Mouse (Mus musculus) natural killer cell, adult 2 months (primary cell): ENCODE data around the gene Cfap46.
A peak's percentile ranks its signal among the peaks of the same experiment; 100 is the strongest.

ENCODE experiments used
- DNase-seq, 2 experiments: peaks; one replicate each; pipeline ENCODE4 v3.0.0; 2022; ENCODE audit warnings: low spot score in 2 of 2

Gene Cfap46

GRCm38 (mm10) chr7:139683706-139684552 is at the start of gene Cfap46:
Gene Cfap46, minus strand, starts transcription at chr7:139683817.
- DNase-seq = peak; percentile 67 to 75

GRCm38 (mm10) chr7:139731276-139731696 is 47.7 kb upstream of the Cfap46 start:
- DNase-seq = no peak

DNA sequence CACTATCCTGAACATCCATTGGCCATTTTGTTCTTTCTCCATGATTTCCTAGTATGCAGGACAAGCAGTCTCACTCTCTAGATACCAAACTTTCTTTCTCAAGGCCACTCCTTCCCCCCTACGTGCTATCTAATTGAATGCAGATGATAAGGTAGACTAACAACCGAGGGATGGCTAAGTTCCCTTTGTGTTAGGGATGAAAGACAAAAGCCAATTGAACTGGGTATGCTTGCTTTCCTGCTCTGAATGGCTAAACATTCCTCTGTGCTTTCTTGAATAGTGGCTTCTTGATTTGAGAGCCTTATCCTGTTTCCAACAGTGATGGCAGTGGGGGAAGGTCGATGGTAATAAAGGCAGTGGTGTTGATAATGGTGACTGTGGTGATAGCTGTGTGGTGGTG is 43.5 kb upstream of the Cfap46 start:
- DNase-seq = no peak

- no peak for DNase-seq
Measured at GRCm38 (mm10) chr7:139725641-139726040, 42.0 kb upstream of the Cfap46 start.

DNA sequence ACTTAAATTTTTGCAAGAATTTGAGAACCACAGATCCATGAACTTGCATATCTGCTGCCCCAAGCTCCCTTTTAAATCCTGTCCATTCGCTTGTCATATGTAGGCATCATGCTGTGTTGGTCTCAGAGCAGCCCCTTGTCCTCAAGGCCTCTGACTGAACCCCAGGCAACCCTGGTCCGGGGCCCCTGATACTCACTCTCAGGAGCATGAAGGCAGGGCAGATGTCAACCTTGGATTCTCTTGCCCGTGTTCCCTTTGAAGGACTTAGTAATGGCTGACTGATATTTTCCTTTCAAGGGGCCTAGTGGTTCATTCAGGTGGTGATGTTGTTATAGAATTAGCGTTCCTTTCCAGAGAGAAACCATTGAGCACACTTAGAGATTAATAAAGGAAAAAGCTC is 40.4 kb upstream of the Cfap46 start:
- no peak for DNase-seq

DNA sequence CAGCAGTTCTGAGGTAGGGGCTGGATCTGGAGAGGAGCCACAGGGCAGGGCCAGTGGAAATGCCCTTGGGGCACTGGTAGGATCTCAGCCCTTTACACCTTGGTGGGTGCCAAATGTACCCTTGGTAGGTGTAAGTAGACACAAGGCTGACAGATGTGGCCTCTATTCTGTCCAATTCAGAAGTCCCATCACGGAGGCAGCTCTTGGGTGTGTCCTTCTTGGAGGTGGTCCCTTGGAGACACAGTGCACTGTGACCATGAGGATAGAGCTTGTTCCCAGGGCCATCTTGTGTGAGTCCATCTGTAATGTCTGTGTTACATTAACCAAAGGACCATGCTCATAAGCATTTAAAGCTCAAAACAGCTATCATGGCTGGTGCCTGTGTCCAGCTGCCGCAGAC is 37.6 kb upstream of the Cfap46 start:
- no peak for DNase-seq

- no peak for DNase-seq
Measured at GRCm38 (mm10) chr7:139717781-139718180, 34.2 kb upstream of the Cfap46 start.

DNA sequence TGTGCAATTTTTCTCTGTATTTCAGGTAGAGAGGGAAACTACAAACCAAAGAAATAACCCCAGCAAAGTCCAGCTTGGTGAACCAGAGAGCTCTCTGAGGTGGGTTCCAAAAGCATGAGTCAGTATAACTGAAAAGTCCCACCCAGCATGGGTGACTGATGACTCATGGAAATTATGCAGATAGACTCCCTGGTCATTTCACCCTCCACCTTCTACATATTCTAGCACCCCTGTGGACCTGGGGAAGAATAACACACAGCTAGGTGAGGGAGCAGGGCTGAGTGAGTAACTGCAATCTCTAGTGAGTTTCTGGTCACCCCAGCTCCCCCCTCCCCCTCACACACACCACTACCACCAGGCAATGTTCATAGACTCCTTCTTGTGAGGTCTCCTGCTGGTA is 28.2 kb upstream of the Cfap46 start:
- no peak for DNase-seq

- no peak for DNase-seq
Measured at GRCm38 (mm10) chr7:139706411-139707120, 22.9 kb upstream of the Cfap46 start.

- DNase-seq = no peak
Measured at GRCm38 (mm10) chr7:139705781-139706180, 22.2 kb upstream of the Cfap46 start.

- no peak for DNase-seq
Measured at GRCm38 (mm10) chr7:139705081-139705480, 21.5 kb upstream of the Cfap46 start.

DNA sequence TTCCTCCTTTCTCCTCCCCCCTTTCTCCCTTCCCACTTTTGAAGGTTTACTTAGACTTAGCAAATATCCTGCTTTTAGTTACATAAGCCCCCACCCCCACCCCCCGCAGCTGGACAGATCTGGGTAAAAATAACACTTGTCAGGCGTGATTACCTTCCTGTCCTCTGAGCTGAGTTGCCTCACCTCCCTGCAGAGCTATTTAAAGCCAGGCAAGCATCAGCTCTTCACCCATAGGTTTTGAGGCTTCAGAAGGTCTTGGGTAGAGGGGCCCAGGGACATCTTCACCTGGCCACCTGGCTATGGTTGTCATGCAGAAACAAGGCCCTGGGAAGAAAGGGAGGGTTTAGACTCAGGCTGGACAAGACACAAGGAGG is 20.2 kb upstream of the Cfap46 start:
- no peak for DNase-seq

GRCm38 (mm10) chr7:139703146-139703825 is 19.7 kb upstream of the Cfap46 start:
- peak in 1 of 2 experiments; percentile 47 for DNase-seq

GRCm38 (mm10) chr7:139701651-139702301 is 18.2 kb upstream of the Cfap46 start:
- no peak for DNase-seq

DNA sequence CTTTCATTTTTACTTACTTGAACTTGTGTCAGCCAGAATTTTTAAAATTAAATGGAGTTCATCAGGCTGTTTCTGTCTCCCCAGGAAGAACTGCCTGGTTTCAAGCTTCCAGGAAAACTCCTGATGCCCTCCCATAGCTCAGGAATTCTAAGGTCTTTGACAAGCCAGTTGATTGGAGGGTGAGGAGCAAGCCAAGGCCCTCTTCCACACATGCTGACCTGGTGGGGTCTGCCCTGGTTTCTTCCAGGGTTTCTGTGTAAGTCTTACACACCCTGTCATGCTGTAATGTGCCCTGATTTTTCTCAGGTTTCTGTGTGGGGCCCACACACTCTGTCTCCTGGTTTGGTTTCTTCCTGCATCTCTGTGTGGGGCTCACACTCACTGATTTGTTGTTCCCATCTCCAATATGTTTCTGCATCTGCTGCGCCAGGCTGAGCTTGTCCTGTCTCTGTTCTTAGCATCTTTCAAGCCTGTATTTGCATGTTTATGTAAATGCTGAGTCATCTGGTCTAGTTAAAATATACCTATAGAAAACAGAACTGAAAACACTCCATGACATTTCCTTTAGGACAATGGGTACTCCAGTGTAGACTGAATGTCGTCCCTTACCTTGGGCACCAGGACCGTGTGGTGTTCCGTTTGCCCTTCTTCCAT is 9.2 kb upstream of the Cfap46 start:
- no peak for DNase-seq

DNA sequence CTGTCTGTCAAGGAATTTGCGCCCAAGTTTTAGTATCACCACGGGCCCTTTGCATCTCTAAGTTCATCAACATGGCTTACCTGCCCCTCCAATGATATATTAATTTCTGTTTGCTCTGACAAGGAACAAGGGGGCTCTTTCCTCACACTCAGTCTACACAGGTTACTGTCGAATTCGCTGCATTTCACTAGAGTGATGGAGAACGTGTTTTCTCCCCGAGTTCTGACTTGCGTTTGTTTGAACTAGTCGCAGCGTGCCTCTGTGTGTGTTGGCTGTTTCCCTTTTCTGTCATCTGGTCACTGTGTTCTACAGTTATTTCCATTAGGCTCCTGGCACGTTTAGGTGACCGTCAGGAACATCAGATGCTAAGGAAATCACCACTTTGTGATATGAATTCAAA is 8.6 kb upstream of the Cfap46 start:
- DNase-seq = no peak

GRCm38 (mm10) chr7:139685336-139685735 is 1.7 kb upstream of the Cfap46 start:
- no peak for DNase-seq

GRCm38 (mm10) chr7:139684553-139684929 is 924 bp upstream of the Cfap46 start:
- DNase-seq = peak; percentile 82 to 84

GRCm38 (mm10) chr7:139681921-139682598 is 1.6 kb downstream of the Cfap46 start:
- no peak for DNase-seq

DNA sequence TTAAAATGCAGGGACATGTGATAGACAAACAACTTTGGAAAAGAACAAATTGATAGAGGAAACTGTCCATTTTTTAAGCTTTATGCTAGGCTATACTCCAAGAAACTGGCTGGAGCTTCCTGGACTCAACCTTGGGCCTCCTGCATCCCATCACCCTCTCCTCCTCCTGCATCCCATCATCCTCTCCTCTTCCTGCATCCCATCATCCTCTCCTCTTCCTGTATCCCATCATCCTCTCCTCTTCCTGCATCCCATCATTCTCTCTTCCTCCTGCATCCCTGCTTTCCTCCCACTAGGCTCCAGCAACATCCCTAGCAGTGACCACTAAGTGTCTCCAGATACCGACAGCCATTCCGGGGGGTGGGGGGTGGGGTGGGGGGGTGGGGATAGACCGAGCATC is 7.2 kb downstream of the Cfap46 start:
- no peak for DNase-seq

GRCm38 (mm10) chr7:139666871-139667270 is 16.7 kb downstream of the Cfap46 start:
- DNase-seq = no peak
